Comparison of ENCODE assay signal across 18 mouse cellular contexts in the genomic region with DNA sequence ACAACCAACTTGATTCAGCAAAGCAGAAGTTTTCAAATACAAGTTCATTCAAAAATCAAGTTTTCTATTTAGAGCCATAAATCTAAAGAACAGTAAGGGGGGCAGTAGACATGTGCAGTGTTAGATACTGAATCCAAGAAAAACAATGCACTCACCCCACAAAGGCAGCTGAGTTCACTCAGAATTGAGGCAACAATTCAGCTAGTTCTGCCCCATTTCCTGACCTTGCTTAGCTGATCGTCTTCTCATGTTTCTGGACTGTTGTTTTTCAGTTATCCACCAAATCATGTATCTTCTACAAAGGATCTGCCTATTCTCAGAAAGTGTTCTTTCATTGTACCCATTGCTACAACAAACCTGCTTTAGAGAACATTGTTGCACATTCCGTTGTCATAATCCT. TPM values are rescaled to one million over a fixed set of nuclear protein-coding genes. Genes with fewer than 3 reads are reported as not detected.
DNase-seq lines count a peak whose midpoint lies in the region; ATAC-seq lines count a peak whose summit lies in the region.
"Had no signal": no experiment of that assay in that cellular context is flagged by ENCODE, and none has a peak within 500 bp of the region (broad histone marks: within the 10 kb centered on the region; RNA-seq: fewer than 3 reads in every experiment).

No protein-coding gene starts in this region.

- WGBS in kidney, embryonic 14.5 days, result 59% methylated on average over 2 of the region's 2 CpGs
- WGBS in hindbrain, embryonic 14.5 days, result 62% methylated on average over 2 of the region's 2 CpGs

- no peaks in the 10 kb centered on the region for H3K36me3 ChIP-seq in kidney, embryonic 14.5 days (ENCODE audit: control insufficient read depth, insufficient read depth, low read length)
- no peaks in the 10 kb centered on the region for H3K36me3 ChIP-seq in hindbrain, embryonic 14.5 days (replicated peaks; ENCODE audit: control insufficient read depth, insufficient read depth)
- H3K36me3 ChIP-seq: embryonic facial prominence, embryonic 15.5 days; forebrain, embryonic 15.5 days; heart, embryonic 13.5 days; hindbrain, embryonic 13.5 days had no signal

- H3K4me3 ChIP-seq in kidney, embryonic 14.5 days (ENCODE audit: low read length), result no peak overlapping the region
- no peak overlapping the region for H3K4me3 ChIP-seq in hindbrain, embryonic 14.5 days (replicated peaks; ENCODE audit: low read length)
- H3K4me3 ChIP-seq: embryonic facial prominence, embryonic 15.5 days; forebrain, embryonic 15.5 days; heart, adult 2 months; heart, embryonic 13.5 days; hindbrain, embryonic 13.5 days had no signal

- no peak overlapping the region for H3K27ac ChIP-seq in kidney, embryonic 14.5 days (ENCODE audit: low read depth, low read length)
- no peak overlapping the region for H3K27ac ChIP-seq in hindbrain, embryonic 14.5 days
- H3K27ac ChIP-seq: embryonic facial prominence, embryonic 15.5 days; forebrain, embryonic 15.5 days; heart, adult 2 months; heart, embryonic 13.5 days; hindbrain, embryonic 13.5 days had no signal

- H3K27me3 ChIP-seq in kidney, embryonic 14.5 days (ENCODE audit: control insufficient read depth, insufficient read depth, low read length), result no peaks in the 10 kb centered on the region
- H3K27me3 ChIP-seq in hindbrain, embryonic 14.5 days (ENCODE audit: control insufficient read depth, insufficient read depth, low read length), result peaks cover 13% of the 10 kb centered on the region; the same call in 1 of the 2 replicates
- H3K27me3 ChIP-seq: embryonic facial prominence, embryonic 15.5 days; forebrain, embryonic 15.5 days; heart, embryonic 13.5 days had no signal

- no peaks in the 10 kb centered on the region for H3K9me3 ChIP-seq in kidney, embryonic 14.5 days (ENCODE audit: control insufficient read depth, low read length)
- no peaks in the 10 kb centered on the region for H3K9me3 ChIP-seq in hindbrain, embryonic 14.5 days (ENCODE audit: control insufficient read depth, low read length)
- H3K9me3 ChIP-seq: embryonic facial prominence, embryonic 15.5 days; forebrain, embryonic 15.5 days; heart, embryonic 13.5 days; hindbrain, embryonic 13.5 days had no signal

- no peak overlapping the region for H3K4me2 ChIP-seq in kidney, embryonic 14.5 days (replicated peaks; ENCODE audit: low read depth, low read length)
- H3K4me2 ChIP-seq in hindbrain, embryonic 14.5 days (replicated peaks), result no peak overlapping the region
- H3K4me2 ChIP-seq: embryonic facial prominence, embryonic 15.5 days; forebrain, embryonic 15.5 days; heart, embryonic 13.5 days; hindbrain, embryonic 13.5 days had no signal

- H3K4me1 ChIP-seq in kidney, embryonic 14.5 days (ENCODE audit: control insufficient read depth, insufficient read depth, low read length), result no peaks in the 10 kb centered on the region
- H3K4me1 ChIP-seq in hindbrain, embryonic 14.5 days (replicated peaks; ENCODE audit: control insufficient read depth, insufficient read depth, low read length), result no peaks in the 10 kb centered on the region
- H3K4me1 ChIP-seq: embryonic facial prominence, embryonic 15.5 days; forebrain, embryonic 15.5 days; heart, embryonic 13.5 days; hindbrain, embryonic 13.5 days had no signal

- no peak overlapping the region for H3K9ac ChIP-seq in kidney, embryonic 14.5 days (ENCODE audit: low read depth, low read length)
- no peak overlapping the region for H3K9ac ChIP-seq in hindbrain, embryonic 14.5 days
- H3K9ac ChIP-seq: embryonic facial prominence, embryonic 15.5 days; forebrain, embryonic 15.5 days; heart, embryonic 13.5 days; hindbrain, embryonic 13.5 days had no signal

- DNase-seq in kidney, adult 8-10 months, result no peak
- peak; percentile 9 for DNase-seq in kidney, postnatal 10 days
- DNase-seq in kidney, adult 18-20 months, result no peak
- DNase-seq in adipocyte (ENCODE audit: low spot score), result peak; percentile 6
- DNase-seq in kidney, postnatal 4 days, result peak; percentile 4 to 15
- no peak for DNase-seq in hindbrain, embryonic 14.5 days (ENCODE audit: low spot score)
- DNase-seq: adrenal gland, postnatal 10 days; cerebellum, adult 11 months; cerebellum, adult 8-10 months; cerebellum, postnatal 14 days; embryo, embryonic 11 days; gastrocnemius, postnatal 10 days; heart, adult 2 months had no signal

- ATAC-seq in kidney, embryonic 14.5 days (ENCODE audit: low FRiP score, low TSS enrichment), result peak; percentile 86
- no peak for ATAC-seq in hindbrain, embryonic 14.5 days (ENCODE audit: low FRiP score)
- ATAC-seq: forebrain, embryonic 15.5 days had no signal

RNA-seq across cellular contexts. Expression of a gene that starts 58.6 kb away (rescaled TPM):
- 1.3 and 1.4 TPM in 2 replicates for polyA plus RNA-seq in kidney, embryonic 14.5 days (2014; fragmentation: Nextera tagmentation; extraction: Ambion mirVana)
- polyA plus RNA-seq in hindbrain, embryonic 14.5 days (2014; fragmentation: Nextera tagmentation; extraction: Ambion mirVana), result 3.8 and 4.1 TPM in 2 replicates

RNA-seq across cellular contexts. Expression of a gene that starts 59.9 kb away (rescaled TPM):
- polyA plus RNA-seq in kidney, embryonic 14.5 days (2014; fragmentation: Nextera tagmentation; extraction: Ambion mirVana), result 16.3 and 21.0 TPM in 2 replicates
- 13.9 and 15.9 TPM in 2 replicates for polyA plus RNA-seq in hindbrain, embryonic 14.5 days (2014; fragmentation: Nextera tagmentation; extraction: Ambion mirVana)

Comparison
In these comparisons a context has a peak if more than half of its experiments do, and no peak if none do; other contexts are left out.
1. DNase-seq: peak in kidney, postnatal 10 days (single experiment), adipocyte (single experiment) and kidney, postnatal 4 days (2 of 2); none in kidney, adult 8-10 months (0 of 2), kidney, adult 18-20 months (single experiment) and hindbrain, embryonic 14.5 days (single experiment).